Mouse (Mus musculus) thymus, postnatal 4 days (tissue): ENCODE measurements at regions not wholly inside any gene's neighbourhood (a gene's known extent, or its start where the extent isn't known, plus 50 kb on each side); places are given as distances from the start of the nearest gene placed in this dataset.

Source experiments
- DNase-seq: peaks from one replicate; pipeline ENCODE4 v3.0.0; 2021

- DNase-seq = no peak
These were observed 135.9 kb upstream of the Cr2 start for GRCm38 (mm10) chr1:195312426-195312825.

GRCm38 (mm10) chr1:195285076-195285475 is 108.6 kb upstream of the Cr2 start:
- no peak for DNase-seq

GRCm38 (mm10) chr1:195241496-195241895 is 65.0 kb upstream of the Cr2 start:
- DNase-seq = peak; percentile 100

- DNase-seq = peak; percentile 49
These were observed 56.1 kb upstream of the Cr2 start for GRCm38 (mm10) chr1:195232658-195233057.

- no peak for DNase-seq
These were observed 50.5 kb upstream of the Cr2 start for GRCm38 (mm10) chr1:195227007-195227406.
